Mouse (Mus musculus) megakaryocyte, embryonic 14.5 days (primary cell): ENCODE data around the gene Tprgl.

Experiments used
- FLI1 ChIP-seq: IDR thresholded peaks from 2 replicates; pipeline ENCODE4 v1.6.1; 2012; ENCODE audit warnings: low read length, inconsistent platforms, mixed read lengths
- GATA1 ChIP-seq: IDR thresholded peaks from 3 replicates; pipeline ENCODE4 v1.6.1; 2012; ENCODE audit warnings: mixed read lengths, low read length, inconsistent platforms, borderline replicate concordance

DNA sequence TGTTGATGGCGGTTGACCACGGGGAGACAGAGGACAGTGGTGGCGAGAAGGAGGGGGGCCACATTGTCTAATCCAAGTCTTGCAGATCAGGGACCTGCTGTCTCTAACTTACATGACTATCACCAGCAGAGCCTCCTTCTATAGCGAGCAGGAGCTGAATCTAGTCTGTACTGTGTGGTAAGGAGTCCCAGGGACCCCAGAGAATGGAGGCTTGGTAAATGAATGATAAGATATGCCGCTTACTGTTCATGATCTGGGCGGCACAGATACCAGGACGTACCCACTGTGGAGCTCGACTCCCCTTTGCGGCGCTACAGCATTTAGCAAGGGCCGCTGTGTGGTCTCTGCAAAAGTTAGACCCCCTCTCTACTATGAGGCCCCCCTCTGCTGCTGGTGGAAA is 38.7 kb downstream of the Tprgl start:
- no peak for TF ChIP-seq FLI1
- TF ChIP-seq GATA1 = no peak
